Mouse (Mus musculus) testis, postnatal 10 days (tissue): Measurements from ENCODE around the gene Dnajc30.
"Not testable (repeated sequence)": the region's sequence is repeated elsewhere in the genome, so short reads cannot be mapped to it uniquely, and the experiment has no call there.

Experiments used
- DNase-seq: peaks from one replicate; pipeline ENCODE4 v3.0.0; 2021; ENCODE audit warnings: low spot score

The Dnajc30 gene

DNA sequence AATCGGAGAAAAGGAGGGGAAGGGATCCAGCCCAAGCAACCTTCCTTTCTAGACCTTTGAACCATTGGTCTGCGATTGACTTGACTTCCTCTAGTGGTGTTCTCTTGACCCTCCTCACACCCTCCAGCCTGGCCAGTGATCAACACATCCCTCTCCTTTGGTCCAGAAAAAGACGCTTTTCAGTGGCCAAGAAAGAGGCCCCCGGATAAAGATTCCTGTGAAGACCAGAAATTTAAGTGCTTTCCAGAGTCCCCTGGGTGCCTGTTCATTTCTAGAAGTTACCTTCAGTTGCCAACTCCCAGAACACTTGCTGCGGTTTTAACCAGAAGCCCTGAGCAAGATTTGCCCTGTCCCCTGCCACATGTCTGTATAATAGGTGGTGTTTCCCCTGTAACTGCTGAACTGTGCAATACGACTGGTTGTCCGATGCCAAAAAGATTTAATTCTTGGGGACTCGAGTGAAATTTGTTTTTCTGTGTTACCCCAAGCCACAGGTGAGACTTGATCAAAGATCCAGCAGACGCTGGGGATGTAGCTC is 976 bp downstream of the Dnajc30 start, which contains the start of gene Bud23:
Gene Bud23, minus strand, starts transcription at position 51 of the 538 bp plus-strand sequence.
- not testable (repeated sequence) for DNase-seq

- DNase-seq = no peak
Observed at GRCm38 (mm10) chr5:135066008-135066407, 2.0 kb downstream of the Dnajc30 start.

GRCm38 (mm10) chr5:135070448-135070847 is 6.4 kb downstream of the Dnajc30 start:
- DNase-seq = no peak

DNA sequence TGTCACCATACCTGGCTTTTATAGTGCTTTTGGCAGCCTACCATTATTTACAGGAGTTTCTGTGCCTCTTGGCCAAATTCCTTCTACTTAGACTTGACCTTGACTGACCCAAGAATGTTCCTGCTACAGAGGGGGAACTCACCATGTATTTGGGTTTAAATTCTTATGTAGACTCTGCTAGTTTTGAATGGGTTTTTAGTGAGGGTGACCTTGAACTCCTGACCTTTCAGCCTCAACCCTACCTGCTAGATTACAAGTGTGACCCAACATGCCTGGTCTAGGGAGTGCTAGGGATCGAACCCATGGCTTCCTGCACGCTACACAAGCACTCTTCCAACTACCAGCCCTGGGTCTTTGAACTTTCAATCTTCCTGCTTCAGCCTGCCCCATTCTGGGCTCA is 8.1 kb downstream of the Dnajc30 start:
- DNase-seq = no peak

DNA sequence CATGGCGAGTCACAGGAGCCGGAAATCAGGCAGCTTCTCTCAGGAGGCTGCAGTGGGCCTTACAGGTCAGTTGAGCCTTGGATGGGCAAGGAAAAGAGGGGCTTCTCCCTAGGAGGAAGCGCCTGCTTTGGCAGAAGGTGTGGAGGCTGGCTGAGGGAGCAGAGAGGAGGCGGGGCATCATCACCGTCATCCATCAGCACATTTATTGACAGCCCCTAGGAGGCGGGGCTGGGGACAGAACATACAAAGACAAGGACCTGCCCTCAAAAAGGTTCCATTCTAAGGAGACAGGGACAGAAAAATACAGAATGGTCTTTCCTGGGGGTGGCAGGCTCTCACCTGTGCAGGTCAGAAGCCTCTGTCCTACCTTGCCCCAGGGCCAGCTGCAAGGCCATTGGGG is 8.7 kb downstream of the Dnajc30 start:
- DNase-seq = no peak

DNA sequence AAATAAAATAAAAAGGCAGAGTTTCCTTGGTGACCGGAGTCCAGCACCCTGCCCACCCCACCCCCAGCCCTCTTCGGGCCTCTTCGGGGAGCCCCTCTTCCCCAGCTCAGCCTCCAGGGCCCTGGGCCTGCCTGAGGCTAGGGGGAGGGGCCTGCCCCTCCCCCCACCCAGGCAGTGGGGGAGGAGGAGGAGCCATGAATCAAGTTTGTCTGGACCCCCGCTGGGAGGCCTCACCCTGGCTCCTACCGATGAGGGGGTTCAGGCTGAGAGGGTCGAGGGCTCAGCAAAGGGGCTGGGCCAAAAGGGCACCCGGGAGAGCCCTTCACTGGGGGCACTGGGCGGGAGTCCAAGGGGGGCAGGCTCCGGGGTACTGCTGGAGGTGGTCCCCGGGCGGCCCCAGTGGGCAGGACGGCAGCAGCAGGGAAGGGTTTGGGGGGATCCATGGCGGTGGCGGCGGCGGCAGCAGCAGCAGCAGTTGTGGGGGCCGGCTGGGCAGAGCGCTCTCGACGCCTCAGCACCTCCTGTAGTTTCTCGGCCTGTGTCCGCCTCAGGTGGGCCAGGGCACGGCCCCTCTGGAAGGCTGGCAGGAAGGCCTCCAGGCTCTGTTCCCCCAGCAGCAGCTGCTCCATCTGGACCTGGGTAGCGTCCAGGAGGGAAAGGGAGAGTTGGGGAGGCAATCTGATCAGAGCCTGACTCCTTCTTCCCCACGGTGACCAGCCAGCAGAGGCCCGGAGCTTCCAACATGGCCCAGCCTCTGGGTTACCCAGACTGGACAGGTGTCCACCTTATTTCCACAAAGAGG is 9.5 kb downstream of the Dnajc30 start:
- DNase-seq = peak; percentile 65

DNA sequence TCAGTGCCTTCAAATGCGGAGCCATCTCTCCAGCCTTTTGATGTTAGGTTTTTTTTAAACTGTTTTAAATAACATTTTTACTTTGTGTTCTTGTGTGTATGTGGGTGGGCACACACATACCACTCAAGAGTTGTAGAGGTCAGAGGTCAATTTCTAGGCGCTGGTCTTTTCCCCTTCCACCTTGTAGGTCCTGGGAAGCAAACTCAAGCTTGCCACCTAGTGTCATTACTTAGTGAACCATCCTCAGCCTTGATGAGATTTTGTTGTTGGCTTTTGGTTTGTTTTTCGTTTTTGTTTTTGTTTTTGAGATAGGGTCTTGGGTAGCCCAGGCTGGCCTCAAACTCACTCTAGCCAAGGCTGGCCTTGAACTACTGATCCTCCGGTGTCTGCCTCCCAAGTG is 11.7 kb downstream of the Dnajc30 start:
- DNase-seq = no peak

DNA sequence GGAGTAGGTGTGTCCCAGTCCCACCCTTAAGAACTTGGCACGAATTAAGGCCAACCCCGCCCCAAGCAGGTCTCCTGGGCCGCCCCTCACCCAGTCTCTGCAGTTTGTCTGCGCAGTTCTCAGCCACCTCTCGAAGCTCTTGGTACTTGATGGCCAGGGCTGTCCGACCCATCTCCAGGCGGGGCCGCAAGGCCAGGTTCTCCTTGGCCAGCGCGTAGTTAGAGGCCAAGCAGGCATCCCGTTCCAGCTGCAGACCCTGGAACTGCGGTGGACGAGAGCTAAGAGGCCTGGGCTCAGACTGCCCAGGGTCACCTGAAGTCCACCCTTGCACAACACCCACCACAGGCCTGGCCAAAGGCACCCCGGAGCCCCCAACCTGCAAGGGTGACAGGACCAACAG is 12.4 kb downstream of the Dnajc30 start:
- no peak for DNase-seq

DNA sequence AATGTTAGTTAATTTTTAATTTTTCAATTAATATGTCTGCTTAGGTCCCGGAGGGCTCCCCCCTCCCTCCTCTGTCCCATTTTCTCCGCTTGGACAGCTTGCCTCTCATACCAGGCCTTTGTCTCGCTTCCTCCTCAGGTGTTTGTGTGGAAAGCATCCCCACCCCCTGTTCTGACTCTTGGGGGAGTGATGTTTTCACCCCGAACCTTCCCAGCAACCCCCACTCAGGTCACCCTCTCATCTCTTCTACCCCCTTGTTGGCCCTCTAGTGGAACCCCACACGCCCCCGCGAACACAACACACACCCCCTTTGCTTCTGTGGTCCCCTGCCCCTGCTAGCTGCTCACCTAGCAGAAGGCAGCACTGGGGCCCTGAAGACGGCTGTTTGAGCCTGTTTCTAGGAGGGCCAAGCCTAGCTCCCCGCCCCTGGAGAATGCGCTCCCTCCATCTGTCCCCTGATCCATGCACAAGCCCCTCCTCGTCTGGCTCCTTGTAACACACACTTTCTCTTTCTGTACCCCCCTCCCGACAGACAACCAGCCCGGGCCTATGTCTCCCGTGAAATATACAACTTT is 13.0 kb downstream of the Dnajc30 start:
- DNase-seq = peak; percentile 59

GRCm38 (mm10) chr5:135077564-135078481 is 13.8 kb downstream of the Dnajc30 start, which contains the start of gene Vps37d:
Vps37d (minus strand) TSS chr5:135078266.
- DNase-seq = peak; percentile 98

GRCm38 (mm10) chr5:135078482-135078810 is 14.4 kb downstream of the Dnajc30 start:
- no peak for DNase-seq

DNA sequence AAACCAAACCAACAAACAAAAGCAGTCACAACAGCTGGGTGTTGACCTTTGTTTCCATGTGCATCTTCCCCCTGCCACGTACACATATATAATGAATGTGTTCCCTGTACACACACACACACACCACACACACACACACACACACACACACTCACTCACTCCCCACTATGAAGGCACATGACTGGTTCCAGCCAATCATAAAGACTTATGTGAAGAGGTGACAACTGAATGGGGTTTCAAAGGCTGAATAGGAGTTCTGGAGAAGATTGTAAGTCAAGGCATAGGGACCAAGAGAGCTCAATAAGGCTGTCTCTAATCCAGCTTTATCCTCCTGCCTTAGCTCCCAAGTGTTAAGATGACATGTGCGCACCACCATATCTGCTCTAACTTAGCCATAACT is 15.6 kb downstream of the Dnajc30 start:
- DNase-seq = no peak

DNA sequence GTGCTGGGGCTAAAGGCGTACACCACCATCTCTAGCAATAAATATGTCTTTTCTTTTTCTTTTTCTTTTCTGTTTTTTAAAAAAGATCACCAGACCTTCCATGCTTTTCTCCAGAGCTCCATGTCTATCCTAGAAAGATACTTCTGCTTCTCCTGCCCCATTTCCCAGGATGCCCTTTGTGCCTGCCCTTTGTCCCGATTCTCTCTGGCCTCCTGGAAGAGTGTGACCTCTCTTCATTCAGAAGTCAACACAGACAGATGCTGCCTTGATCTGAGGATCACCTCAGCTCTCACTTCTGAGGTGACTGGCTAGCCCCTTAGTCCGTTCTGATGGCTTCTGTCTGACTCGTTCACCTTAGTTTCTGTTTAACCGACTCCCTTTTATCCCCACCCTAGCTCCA is 16.5 kb downstream of the Dnajc30 start:
- no peak for DNase-seq

DNA sequence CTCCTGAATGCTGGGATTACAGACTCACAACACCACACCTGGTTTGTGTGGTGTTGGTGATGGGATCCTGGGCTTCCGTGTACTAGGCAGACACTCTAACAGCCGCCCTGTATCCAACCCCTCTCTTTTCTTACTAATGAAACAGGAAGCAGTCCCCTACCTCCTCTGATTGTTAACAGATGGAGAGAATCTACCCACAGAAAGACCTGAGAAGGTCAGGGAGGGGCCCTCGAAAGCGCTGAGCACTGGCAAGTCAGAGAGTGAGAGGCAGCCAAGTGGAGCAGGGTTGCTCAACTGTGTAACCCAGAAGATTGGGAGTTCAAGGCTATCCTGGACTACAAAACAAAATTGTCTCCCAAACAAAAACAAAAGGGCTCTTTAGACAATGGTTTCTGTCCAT is 22.9 kb downstream of the Dnajc30 start:
- DNase-seq = no peak

DNA sequence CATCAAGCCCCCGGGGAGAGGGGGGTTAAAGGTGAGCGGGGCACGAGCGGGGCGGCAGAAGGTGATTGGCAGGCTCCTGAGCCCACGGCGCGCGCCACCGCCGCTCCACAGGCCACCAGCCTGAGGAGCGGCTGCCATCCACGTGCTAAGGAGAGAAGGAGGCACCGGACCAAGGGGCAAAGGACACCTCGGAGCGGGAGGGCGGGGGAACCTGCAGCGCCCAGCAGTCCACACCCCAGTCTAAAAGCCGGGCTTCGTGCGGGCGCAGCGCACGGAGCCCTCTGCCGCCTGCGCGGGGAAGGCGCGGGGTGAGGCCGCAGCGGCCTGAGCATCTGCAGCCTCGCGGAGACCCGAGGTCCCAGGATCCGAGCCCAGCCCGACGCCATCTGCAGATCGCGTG is 25.7 kb downstream of the Dnajc30 start, which contains the start of gene Mlxipl:
Gene Mlxipl, plus strand, starts transcription at position 238 of the 400 bp plus-strand sequence.
- no peak for DNase-seq

- no peak for DNase-seq
Observed at GRCm38 (mm10) chr5:135100981-135101380, 37.0 kb downstream of the Dnajc30 start.

DNA sequence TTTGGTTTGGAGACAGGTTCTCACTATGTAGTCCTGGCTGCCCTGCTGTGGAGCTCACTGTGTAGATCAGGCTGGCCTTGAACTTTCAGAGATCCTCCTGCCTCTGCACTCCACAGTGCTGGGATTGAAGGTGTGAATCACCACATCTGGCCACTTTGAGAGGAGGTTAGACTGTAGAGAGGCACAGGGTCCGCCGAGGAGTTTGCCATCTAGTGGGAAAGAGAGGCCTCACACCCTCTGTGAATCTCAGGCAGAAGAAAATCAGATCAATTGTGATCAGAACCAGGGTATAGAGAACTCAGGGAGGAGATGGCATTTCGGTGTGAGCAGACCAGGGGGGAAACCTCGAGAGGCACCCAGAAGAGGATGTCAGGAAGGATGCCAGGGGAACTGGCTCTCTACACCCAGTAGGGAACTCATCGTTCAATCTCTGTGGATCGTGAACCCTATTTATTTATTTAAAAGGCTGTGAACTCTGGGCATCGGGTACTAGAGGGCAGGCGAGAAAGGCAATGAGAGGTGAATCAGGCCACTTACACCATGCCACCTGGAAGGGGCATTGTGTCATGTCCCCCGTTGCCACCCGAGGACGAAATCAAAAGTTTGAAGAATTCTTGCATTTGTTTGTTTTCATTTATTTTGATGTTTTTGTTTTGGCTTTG is 40.1 kb downstream of the Dnajc30 start:
- DNase-seq = no peak

DNA sequence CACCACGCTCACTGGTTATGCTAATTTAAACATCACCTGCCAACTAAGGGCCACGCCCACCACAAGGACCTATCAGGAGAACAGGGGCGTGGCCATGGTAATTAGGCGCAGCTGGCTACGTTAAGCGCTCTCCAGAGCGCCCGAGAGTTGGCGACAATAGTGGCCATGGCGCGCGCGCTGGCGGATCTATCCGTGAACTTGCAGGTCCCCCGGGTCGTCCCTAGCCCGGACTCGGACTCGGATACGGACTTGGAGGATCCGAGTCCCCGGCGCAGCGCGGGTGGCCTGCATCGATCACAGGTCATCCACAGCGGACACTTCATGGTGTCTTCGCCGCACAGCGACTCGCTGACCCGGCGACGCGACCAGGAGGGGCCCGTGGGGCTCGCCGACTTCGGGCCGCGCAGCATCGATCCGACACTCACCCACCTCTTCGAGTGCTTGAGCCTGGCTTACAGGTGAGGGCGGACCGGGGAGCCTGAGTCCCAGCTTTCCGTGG is 42.8 kb downstream of the Dnajc30 start:
- DNase-seq = peak; percentile 93

- DNase-seq = peak; percentile 89
Observed at GRCm38 (mm10) chr5:135107521-135108501, 43.8 kb downstream of the Dnajc30 start.

DNA sequence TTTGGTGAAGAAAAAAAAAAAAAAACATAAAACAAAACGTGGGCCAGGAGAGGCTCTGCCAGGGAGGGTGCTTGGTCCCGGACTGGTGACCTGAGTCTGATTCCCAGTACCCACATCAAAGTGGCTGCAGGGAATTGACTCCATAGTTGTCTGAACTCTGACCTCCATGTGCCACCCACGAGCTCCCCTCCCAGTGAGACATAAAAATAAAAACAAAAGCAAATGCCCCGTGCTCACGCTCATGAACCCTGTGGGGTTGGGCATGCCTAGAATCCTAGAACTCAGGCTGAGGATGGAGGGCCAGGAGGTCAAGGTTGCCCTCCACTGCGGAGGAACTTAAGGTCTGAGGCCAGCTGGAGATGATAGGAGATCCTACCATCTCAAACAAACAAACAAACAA is 45.0 kb downstream of the Dnajc30 start:
- DNase-seq = no peak
